Mouse (Mus musculus) midbrain, embryonic 16.5 days (tissue): Measurements from ENCODE around the gene Fam217b. TPM values are rescaled to one million over a fixed set of nuclear protein-coding genes. Genes with fewer than 3 reads are reported as not detected.

Source experiments
- ATAC-seq: fragments of 200-750 bp; cut with Nextera tagmentation; 2 replicates; pipeline ENCODE4 v1.8.0; 2017; ENCODE audit warnings: moderate TSS enrichment
- H3K27ac ChIP-seq: fragments of 300-500 bp; sonication (generic); 2 replicates; pipeline ENCODE4 v1.5.1; 2014; ENCODE audit warnings: mild to moderate bottlenecking, low read length, mixed read lengths
- H3K27me3 ChIP-seq: fragments of 300-500 bp; sonication (generic); 2 replicates; pipeline ENCODE4 v1.6.1; 2014; ENCODE audit warnings: low read depth, low read length, mixed read lengths; ENCODE audit not compliant: control insufficient read depth, insufficient read depth
- H3K36me3 ChIP-seq: fragments of 300-500 bp; sonication (generic); 2 replicates; pipeline ENCODE4 v1.6.1; 2014; ENCODE audit warnings: mild to moderate bottlenecking, low read length, moderate library complexity, mixed read lengths; ENCODE audit not compliant: control insufficient read depth, insufficient read depth
- H3K4me1 ChIP-seq: fragments of 300-500 bp; sonication (generic); 2 replicates; pipeline ENCODE4 v1.6.1; 2014; ENCODE audit warnings: mild to moderate bottlenecking, low read length, mixed read lengths; ENCODE audit not compliant: control insufficient read depth, insufficient read depth
- H3K4me2 ChIP-seq: fragments of 300-500 bp; sonication (generic); 2 replicates; pipeline ENCODE4 v1.6.1; 2014; ENCODE audit warnings: mild to moderate bottlenecking, low read length, mixed read lengths
- H3K4me3 ChIP-seq: fragments of 300-500 bp; sonication (generic); 2 replicates; pipeline ENCODE4 v1.5.1; 2014; ENCODE audit warnings: low read depth, mild to moderate bottlenecking, low read length, moderate library complexity, mixed read lengths
- H3K9ac ChIP-seq: fragments of 300-500 bp; sonication (generic); 2 replicates; pipeline ENCODE4 v1.6.1; 2014; ENCODE audit warnings: low read depth, low read length, mixed read lengths
- H3K9me3 ChIP-seq: fragments of 300-500 bp; sonication (generic); replicated peaks from 2 replicates; pipeline ENCODE4 v1.6.1; 2014; ENCODE audit warnings: mild to moderate bottlenecking, low read length, mixed read lengths; ENCODE audit not compliant: control insufficient read depth, poor library complexity, severe bottlenecking
- WGBS: fragments of 180-500 bp; shearing (Covaris S2); extraction: QIAGEN DNeasy Blood & Tissue Kit; methylation state at CpG from one replicate; pipeline ENCODE4 v1.1.7; 2014; 5-methylcytosine and 5-hydroxymethylcytosine counted together
- polyA plus RNA-seq: library from polyadenylated mRNA; unstranded; fragments of >200 nt; fragmentation: Nextera tagmentation; extraction: Ambion mirVana; gene quantifications from 2 replicates; pipeline ENCODE4 v1.2.1, GENCODE M21; 2015

Fam217b gene
- polyA plus RNA-seq, 1 experiment from 2014 or later = 18.3 TPM

GRCm38 (mm10) chr2:178416427-178416826 lies 2.1 kb downstream of the Fam217b start:
- no peak overlapping the region for H3K4me2 ChIP-seq
- no peak overlapping the region for H3K9ac ChIP-seq
- WGBS = 82% methylated on average over 13 of the region's 13 CpGs
- no peaks in the 10 kb centered on the region for H3K36me3 ChIP-seq
- H3K4me3 ChIP-seq = no peak overlapping the region
- H3K27me3 ChIP-seq = peaks cover 5% of the 10 kb centered on the region; the same call in 1 of the 2 replicates
- no peaks in the 10 kb centered on the region for H3K9me3 ChIP-seq
- no peak for ATAC-seq
- peaks cover 19% of the 10 kb centered on the region; the same call in 1 of the 2 replicates for H3K4me1 ChIP-seq
- no peak overlapping the region for H3K27ac ChIP-seq

- no peak for ATAC-seq
- Histone ChIP-seq H3K27ac (no peak overlapping the region), H3K27me3 (peaks cover 5% of the 10 kb centered on the region; the same call in 1 of the 2 replicates), H3K36me3 (no peaks in the 10 kb centered on the region), H3K4me2 (no peak overlapping the region), H3K9ac (no peak overlapping the region), H3K4me1 (peaks cover 22% of the 10 kb centered on the region; the same call in 1 of the 2 replicates), H3K9me3 (no peaks in the 10 kb centered on the region), H3K4me3 (no peak overlapping the region)
- WGBS = 72% methylated on average over 4 of the region's 4 CpGs
Observed at GRCm38 (mm10) chr2:178416970-178417369, 2.6 kb downstream of the Fam217b start.

GRCm38 (mm10) chr2:178420576-178420975 lies 6.3 kb downstream of the Fam217b start:
- Histone ChIP-seq H3K27me3 (no peaks in the 10 kb centered on the region), H3K36me3 (no peaks in the 10 kb centered on the region), H3K4me1 (peaks cover 13% of the 10 kb centered on the region), H3K4me2 (no peak overlapping the region), H3K27ac (no peak overlapping the region), H3K4me3 (no peak overlapping the region), H3K9ac (no peak overlapping the region), H3K9me3 (no peaks in the 10 kb centered on the region)
- 83% methylated on average over 9 of the region's 9 CpGs for WGBS
- ATAC-seq = no peak

- no peaks in the 10 kb centered on the region for H3K36me3 ChIP-seq
- H3K27ac ChIP-seq = no peak overlapping the region
- no peak overlapping the region for H3K4me2 ChIP-seq
- H3K4me1 ChIP-seq = peaks cover 10% of the 10 kb centered on the region; the same call in 1 of the 2 replicates
- no peak overlapping the region for H3K4me3 ChIP-seq
- no peak overlapping the region for H3K9ac ChIP-seq
- H3K27me3 ChIP-seq = no peaks in the 10 kb centered on the region
- peak; percentile 49; the same call in 1 of the 2 replicates for ATAC-seq
- H3K9me3 ChIP-seq = no peaks in the 10 kb centered on the region
- 39% methylated on average over 6 of the region's 6 CpGs for WGBS
Observed at GRCm38 (mm10) chr2:178421603-178422002, 7.3 kb downstream of the Fam217b start.

GRCm38 (mm10) chr2:178422186-178422585 lies 7.9 kb downstream of the Fam217b start:
- no peak for ATAC-seq
- WGBS = 60% methylated on average over 2 of the region's 3 CpGs
- H3K36me3 ChIP-seq = no peaks in the 10 kb centered on the region
- no peak overlapping the region for H3K4me3 ChIP-seq
- H3K4me1 ChIP-seq = peaks cover 10% of the 10 kb centered on the region; the same call in 1 of the 2 replicates
- no peaks in the 10 kb centered on the region for H3K9me3 ChIP-seq
- H3K27ac ChIP-seq = no peak overlapping the region
- no peak overlapping the region for H3K4me2 ChIP-seq
- H3K9ac ChIP-seq = no peak overlapping the region
- H3K27me3 ChIP-seq = no peaks in the 10 kb centered on the region

- H3K9ac ChIP-seq = no peak overlapping the region
- 86% methylated on average over 5 of the region's 5 CpGs for WGBS
- no peaks in the 10 kb centered on the region for H3K27me3 ChIP-seq
- H3K27ac ChIP-seq = no peak overlapping the region
- H3K36me3 ChIP-seq = no peaks in the 10 kb centered on the region
- peaks cover 10% of the 10 kb centered on the region; the same call in 1 of the 2 replicates for H3K4me1 ChIP-seq
- ATAC-seq = no peak
- no peak overlapping the region for H3K4me3 ChIP-seq
- H3K9me3 ChIP-seq = no peaks in the 10 kb centered on the region
- no peak overlapping the region for H3K4me2 ChIP-seq
Observed at GRCm38 (mm10) chr2:178423223-178423622, 8.9 kb downstream of the Fam217b start.

GRCm38 (mm10) chr2:178426229-178426628 lies 11.9 kb downstream of the Fam217b start:
- H3K9me3 ChIP-seq = no peaks in the 10 kb centered on the region
- H3K36me3 ChIP-seq = no peaks in the 10 kb centered on the region
- H3K27ac ChIP-seq = no peak overlapping the region
- H3K27me3 ChIP-seq = no peaks in the 10 kb centered on the region
- peak; percentile 21; the same call in 1 of the 2 replicates for ATAC-seq
- H3K4me2 ChIP-seq = no peak overlapping the region
- H3K9ac ChIP-seq = no peak overlapping the region
- peaks cover 10% of the 10 kb centered on the region; the same call in 1 of the 2 replicates for H3K4me1 ChIP-seq
- no peak overlapping the region for H3K4me3 ChIP-seq
- WGBS = 45% methylated on average over 4 of the region's 4 CpGs

GRCm38 (mm10) chr2:178427181-178427580 lies 12.9 kb downstream of the Fam217b start:
- 90% methylated on average over 5 of the region's 5 CpGs for WGBS
- ATAC-seq = no peak
- Histone ChIP-seq H3K27me3 (no peaks in the 10 kb centered on the region), H3K9ac (no peak overlapping the region), H3K9me3 (no peaks in the 10 kb centered on the region), H3K27ac (no peak overlapping the region), H3K4me3 (no peak overlapping the region), H3K4me2 (no peak overlapping the region), H3K4me1 (peaks cover 3% of the 10 kb centered on the region; the same call in 1 of the 2 replicates), H3K36me3 (no peaks in the 10 kb centered on the region)

- Histone ChIP-seq H3K4me1 (no peaks in the 10 kb centered on the region), H3K27me3 (no peaks in the 10 kb centered on the region), H3K9ac (no peak overlapping the region), H3K27ac (no peak overlapping the region), H3K36me3 (no peaks in the 10 kb centered on the region), H3K9me3 (no peaks in the 10 kb centered on the region), H3K4me2 (no peak overlapping the region), H3K4me3 (no peak overlapping the region)
- WGBS = 83% methylated on average over 9 of the region's 9 CpGs
- no peak for ATAC-seq
Observed at GRCm38 (mm10) chr2:178428183-178428582, 13.9 kb downstream of the Fam217b start.
